Mouse (Mus musculus) limb, embryonic 13.5 days (tissue): ENCODE results near the gene Stat3. TPM values are rescaled to one million over a fixed set of nuclear protein-coding genes. Genes with fewer than 3 reads are reported as not detected.

Experiments used
- ATAC-seq: fragments of 200-750 bp; cut with Nextera tagmentation; 2 replicates; pipeline ENCODE4 v1.8.0; 2017; ENCODE audit warnings: low read depth, moderate number of reproducible peaks, moderate TSS enrichment; ENCODE audit not compliant: low FRiP score
- H3K27ac ChIP-seq: fragments of 300-500 bp; sonication (generic); 2 replicates; pipeline ENCODE4 v1.5.1; 2015; ENCODE audit warnings: inconsistent platforms, mild to moderate bottlenecking, moderate library complexity
- H3K27me3 ChIP-seq: fragments of 300-500 bp; sonication (generic); 2 replicates; pipeline ENCODE4 v1.6.1; 2015; ENCODE audit warnings: mild to moderate bottlenecking, inconsistent platforms
- H3K36me3 ChIP-seq: fragments of 300-500 bp; sonication (generic); 2 replicates; pipeline ENCODE4 v1.6.1; 2015; ENCODE audit warnings: inconsistent platforms, mild to moderate bottlenecking, moderate library complexity
- H3K4me1 ChIP-seq: fragments of 300-500 bp; sonication (generic); 2 replicates; pipeline ENCODE4 v1.6.1; 2015; ENCODE audit warnings: inconsistent platforms
- H3K4me2 ChIP-seq: fragments of 300-500 bp; sonication (generic); replicated peaks from 2 replicates; pipeline ENCODE4 v1.6.1; 2015; ENCODE audit warnings: inconsistent platforms, mild to moderate bottlenecking, moderate library complexity
- H3K4me3 ChIP-seq: fragments of 300-500 bp; sonication (generic); 2 replicates; pipeline ENCODE4 v1.5.1; 2015; ENCODE audit warnings: moderate library complexity, mild to moderate bottlenecking, inconsistent platforms
- H3K9ac ChIP-seq: fragments of 300-500 bp; sonication (generic); 2 replicates; pipeline ENCODE4 v1.6.1; 2015; ENCODE audit warnings: mild to moderate bottlenecking, inconsistent platforms
- H3K9me3 ChIP-seq: fragments of 300-500 bp; sonication (generic); 2 replicates; pipeline ENCODE4 v1.6.1; 2016; ENCODE audit warnings: inconsistent platforms
- WGBS: fragments of 180-500 bp; shearing (Covaris S2); methylation state at CpG from one replicate; pipeline ENCODE4 v1.1.7; 2015; 5-methylcytosine and 5-hydroxymethylcytosine counted together
- polyA plus RNA-seq: library from polyadenylated mRNA; unstranded; fragments of >200 nt; fragmentation: Nextera tagmentation; extraction: Ambion mirVana; gene quantifications from 2 replicates; pipeline ENCODE4 v1.2.1, GENCODE M21; 2015

Gene Stat3
- polyA plus RNA-seq, 1 experiment from 2014 or later: 50.3 TPM

- Histone ChIP-seq H3K36me3 (no peaks in the 10 kb centered on the region), H3K4me3 (no peak overlapping the region), H3K4me2 (peak overlapping the region; percentile 85), H3K9me3 (no peaks in the 10 kb centered on the region), H3K4me1 (peaks cover 30% of the 10 kb centered on the region), H3K27ac (no peak overlapping the region), H3K27me3 (peaks cover 86% of the 10 kb centered on the region), H3K9ac (no peak overlapping the region)
- no peak for ATAC-seq
- WGBS: 58% methylated on average over 10 of the region's 10 CpGs
These were observed 32.1 kb upstream of the Stat3 start for GRCm38 (mm10) chr11:100971455-100971854.

DNA sequence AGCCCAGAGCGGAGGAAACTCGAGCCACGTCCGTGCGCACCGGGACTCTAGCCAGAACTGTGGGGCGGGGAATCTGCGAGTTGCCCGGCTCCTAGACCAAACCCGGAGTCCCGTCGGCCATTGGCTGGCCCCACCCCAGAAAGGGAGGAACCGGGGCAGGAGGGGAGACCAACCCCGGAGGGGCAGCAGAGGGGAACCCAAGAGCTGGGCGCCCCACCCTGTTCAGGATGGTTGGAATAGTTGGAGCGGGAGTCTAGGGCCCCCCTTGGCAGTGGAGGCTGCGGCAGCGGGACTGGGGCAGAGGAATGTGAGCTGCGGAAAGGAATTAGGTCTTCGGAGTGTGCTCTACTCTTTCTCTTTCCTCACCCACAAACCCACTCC lies 31.2 kb upstream of the Stat3 start, which contains the start of gene Cavin1:
Cavin1 (minus strand) TSS at position 331 of the 381 bp plus-strand sequence.
- H3K27me3 ChIP-seq: peaks cover 95% of the 10 kb centered on the region
- WGBS: under 1% methylated on average over 20 of the region's 20 CpGs
- no peaks in the 10 kb centered on the region for H3K9me3 ChIP-seq
- H3K4me3 ChIP-seq: peak within 1 kb of the TSS; percentile 74
- peak; percentile 92 for ATAC-seq
- H3K4me1 ChIP-seq: peaks cover 30% of the 10 kb centered on the region
- peak within 1 kb of the TSS; percentile 81 for H3K9ac ChIP-seq
- H3K36me3 ChIP-seq: no peaks in the 10 kb centered on the region
- peak within 1 kb of the TSS; percentile 85 for H3K4me2 ChIP-seq
- peak within 1 kb of the TSS; percentile 65 for H3K27ac ChIP-seq

GRCm38 (mm10) chr11:100969744-100970556 lies 30.6 kb upstream of the Stat3 start:
- H3K27me3 ChIP-seq: peaks cover 96% of the 10 kb centered on the region
- no peaks in the 10 kb centered on the region for H3K9me3 ChIP-seq
- H3K4me1 ChIP-seq: peaks cover 30% of the 10 kb centered on the region
- peak overlapping the region; percentile 85 for H3K4me2 ChIP-seq
- WGBS: under 1% methylated on average over 65 of the region's 65 CpGs
- peak overlapping the region; percentile 59 for H3K27ac ChIP-seq
- peak; percentile 52 for ATAC-seq
- peak overlapping the region; percentile 74 for H3K4me3 ChIP-seq
- peak overlapping the region; percentile 81 for H3K9ac ChIP-seq
- no peaks in the 10 kb centered on the region for H3K36me3 ChIP-seq

GRCm38 (mm10) chr11:100969189-100969743 lies 29.9 kb upstream of the Stat3 start:
- Histone ChIP-seq H3K27ac (0 out of 2 replicates have a peak overlapping the region, but pooled peaks have one; percentile 52), H3K9ac (peak overlapping the region; percentile 81), H3K4me2 (peak overlapping the region; percentile 85), H3K9me3 (no peaks in the 10 kb centered on the region), H3K36me3 (peaks cover under 1% of the 10 kb centered on the region; the same call in 1 of the 2 replicates), H3K4me1 (peaks cover 35% of the 10 kb centered on the region), H3K4me3 (peak overlapping the region; percentile 74), H3K27me3 (peaks cover 96% of the 10 kb centered on the region)
- no peak for ATAC-seq
- 3% methylated on average over 33 of the region's 35 CpGs for WGBS

- Histone ChIP-seq H3K4me3 (peak overlapping the region; percentile 74), H3K36me3 (peaks cover 4% of the 10 kb centered on the region; the same call in 1 of the 2 replicates), H3K27ac (no peak overlapping the region), H3K9ac (peak overlapping the region; percentile 81), H3K9me3 (no peaks in the 10 kb centered on the region), H3K4me1 (peaks cover 42% of the 10 kb centered on the region), H3K4me2 (peak overlapping the region; percentile 85), H3K27me3 (peaks cover 95% of the 10 kb centered on the region)
- no peak for ATAC-seq
- 73% methylated on average over 5 of the region's 5 CpGs for WGBS
These were observed 29.2 kb upstream of the Stat3 start for GRCm38 (mm10) chr11:100968501-100968900.

DNA sequence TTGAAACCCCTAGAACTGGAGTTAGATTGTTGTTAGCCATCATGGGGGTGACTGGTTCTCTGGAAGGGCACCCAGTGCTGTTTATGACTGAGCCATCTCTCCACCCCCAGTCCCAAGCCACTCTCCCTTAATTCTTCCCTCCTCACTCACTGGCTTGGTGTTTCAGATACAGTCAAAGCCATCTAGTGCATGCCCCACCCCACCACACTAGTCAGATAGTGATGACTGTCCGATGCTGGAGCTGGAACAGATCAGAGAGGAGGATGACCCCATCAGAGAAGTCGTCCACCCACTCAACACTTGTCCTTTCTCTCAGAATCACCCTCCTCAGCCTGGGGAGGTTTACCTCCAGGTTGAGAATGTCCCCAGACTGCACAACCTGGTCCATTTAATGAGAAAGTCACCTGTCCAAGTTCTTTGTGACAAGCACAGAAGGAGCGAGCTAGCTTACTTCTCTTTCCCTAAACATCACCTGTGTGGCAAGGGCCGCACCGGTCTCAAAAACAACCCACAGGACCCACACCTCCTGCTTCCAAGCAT lies 28.6 kb upstream of the Stat3 start:
- no peak for ATAC-seq
- peak overlapping the region; percentile 81; the same call in 1 of the 2 replicates for H3K9ac ChIP-seq
- peaks cover 47% of the 10 kb centered on the region for H3K4me1 ChIP-seq
- H3K36me3 ChIP-seq: peaks cover 4% of the 10 kb centered on the region; the same call in 1 of the 2 replicates
- H3K27me3 ChIP-seq: peaks cover 89% of the 10 kb centered on the region
- H3K9me3 ChIP-seq: no peaks in the 10 kb centered on the region
- no peak overlapping the region for H3K27ac ChIP-seq
- H3K4me3 ChIP-seq: peak overlapping the region; percentile 74
- peak overlapping the region; percentile 85 for H3K4me2 ChIP-seq
- WGBS: 86% methylated on average over 5 of the region's 5 CpGs

GRCm38 (mm10) chr11:100967376-100967775 lies 28.0 kb upstream of the Stat3 start:
- peak overlapping the region; percentile 85; the same call in 1 of the 2 replicates for H3K4me2 ChIP-seq

DNA sequence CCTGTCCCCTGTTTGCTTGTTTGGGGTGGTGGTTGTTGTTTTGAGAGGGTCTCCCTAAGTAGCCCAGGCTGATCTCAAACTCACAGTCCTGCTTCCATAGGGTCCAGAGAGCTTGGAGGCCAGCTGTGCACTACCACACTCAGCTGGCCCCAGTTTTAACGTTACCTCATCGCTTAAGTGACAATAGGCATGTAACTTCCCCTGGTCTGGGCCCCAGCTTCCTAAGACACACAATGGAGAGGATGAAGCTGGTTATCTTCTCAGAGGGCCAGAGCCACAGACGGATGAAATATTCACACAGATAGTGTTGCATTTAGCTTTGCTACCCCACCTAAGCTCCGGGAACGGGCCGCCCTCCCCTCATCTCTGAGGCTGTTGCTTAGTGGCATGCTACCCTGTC lies 26.4 kb upstream of the Stat3 start:
- peaks cover 50% of the 10 kb centered on the region for H3K4me1 ChIP-seq
- H3K4me2 ChIP-seq: no peak overlapping the region
- peaks cover 4% of the 10 kb centered on the region; the same call in 1 of the 2 replicates for H3K36me3 ChIP-seq
- H3K4me3 ChIP-seq: no peak overlapping the region
- no peak for ATAC-seq
- H3K9ac ChIP-seq: no peak overlapping the region
- H3K27ac ChIP-seq: no peak overlapping the region
- H3K9me3 ChIP-seq: no peaks in the 10 kb centered on the region
- H3K27me3 ChIP-seq: peaks cover 68% of the 10 kb centered on the region
- WGBS: 78% methylated on average over 6 of the region's 6 CpGs

More at GRCm38 (mm10) chr11:100967376-100967775, 28.0 kb upstream of the Stat3 start:
- no peak overlapping the region for H3K4me3 ChIP-seq
- H3K4me1 ChIP-seq: peaks cover 53% of the 10 kb centered on the region
- H3K27ac ChIP-seq: no peak overlapping the region
- peaks cover 4% of the 10 kb centered on the region; the same call in 1 of the 2 replicates for H3K36me3 ChIP-seq
- no peaks in the 10 kb centered on the region for H3K9me3 ChIP-seq
- WGBS: 64% methylated on average over 5 of the region's 5 CpGs
- peaks cover 84% of the 10 kb centered on the region for H3K27me3 ChIP-seq
- ATAC-seq: no peak
- no peak overlapping the region for H3K9ac ChIP-seq

DNA sequence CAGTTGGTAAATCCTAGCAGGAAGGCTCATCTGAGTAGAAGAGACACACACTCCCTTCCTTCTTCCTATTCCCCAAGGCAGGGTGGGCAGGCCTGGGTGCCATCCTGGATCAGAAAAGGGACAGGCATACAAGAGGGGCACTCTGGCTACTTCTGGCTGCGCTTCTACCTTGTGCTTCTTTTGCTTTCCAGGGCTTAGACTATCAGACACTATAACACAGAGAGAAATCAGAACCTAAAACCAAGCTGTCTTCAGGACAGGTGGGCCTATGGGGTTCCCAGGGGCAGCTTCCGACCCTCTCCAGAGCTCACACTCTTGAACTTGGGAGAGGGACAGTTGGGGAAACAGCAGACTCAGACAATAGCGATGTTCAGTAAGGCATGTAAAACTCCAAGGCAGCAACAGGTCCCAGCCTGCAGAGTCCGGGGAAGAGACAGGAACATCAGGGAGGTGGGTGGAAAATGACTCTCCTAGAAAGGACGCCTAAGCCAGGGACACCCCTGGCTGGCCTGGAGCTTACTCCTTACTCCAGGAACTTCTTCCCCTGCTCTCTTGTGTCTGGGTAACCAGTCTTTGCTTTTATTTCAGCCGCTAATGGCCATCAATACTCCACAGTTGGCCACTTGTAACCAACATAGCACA lies 25.7 kb upstream of the Stat3 start:
- whole genome bisulfite sequencing: 73% methylated on average over 6 of the region's 6 CpGs
- Histone ChIP-seq H3K9me3 (no peaks in the 10 kb centered on the region), H3K9ac (no peak overlapping the region), H3K27me3 (peaks cover 69% of the 10 kb centered on the region), H3K4me1 (peaks cover 53% of the 10 kb centered on the region), H3K4me3 (no peak overlapping the region), H3K36me3 (peaks cover 4% of the 10 kb centered on the region; the same call in 1 of the 2 replicates), H3K4me2 (no peak overlapping the region), H3K27ac (no peak overlapping the region)
- ATAC-seq: no peak

DNA sequence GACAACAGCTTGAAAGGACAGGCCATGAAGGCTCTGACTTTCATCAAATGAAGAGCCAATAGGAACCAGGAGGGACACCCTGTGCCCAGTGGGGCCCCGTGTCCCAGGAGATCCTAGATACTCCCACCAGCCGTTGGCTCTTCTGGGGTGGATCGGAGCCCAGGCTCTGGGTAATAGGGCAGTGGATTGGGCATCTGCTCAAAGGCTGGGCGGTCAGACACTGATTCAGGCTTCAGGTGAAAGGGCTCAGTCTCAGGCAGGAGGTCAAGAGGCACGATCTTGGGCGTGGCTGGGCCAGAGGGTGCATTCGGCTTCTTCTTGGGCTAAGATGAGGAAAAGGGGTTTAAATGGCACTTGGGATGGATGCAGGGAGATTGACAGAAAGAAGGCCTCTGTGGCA lies 24.8 kb upstream of the Stat3 start:
- peaks cover 53% of the 10 kb centered on the region for H3K4me1 ChIP-seq

GRCm38 (mm10) chr11:100963647-100964046 lies 24.3 kb upstream of the Stat3 start:
- no peaks in the 10 kb centered on the region for H3K9me3 ChIP-seq
- no peak overlapping the region for H3K27ac ChIP-seq
- H3K4me1 ChIP-seq: peaks cover 53% of the 10 kb centered on the region
- no peak overlapping the region for H3K9ac ChIP-seq
- H3K4me3 ChIP-seq: no peak overlapping the region
- H3K4me2 ChIP-seq: no peak overlapping the region
- 72% methylated on average over 9 of the region's 9 CpGs for WGBS
- ATAC-seq: no peak
- peaks cover 67% of the 10 kb centered on the region for H3K27me3 ChIP-seq
- H3K36me3 ChIP-seq: peaks cover 10% of the 10 kb centered on the region

More for the DNA sequence above, 24.8 kb upstream of the Stat3 start:
- Histone ChIP-seq H3K36me3 (peaks cover 4% of the 10 kb centered on the region), H3K27ac (no peak overlapping the region), H3K9ac (no peak overlapping the region), H3K9me3 (no peaks in the 10 kb centered on the region), H3K4me2 (no peak overlapping the region), H3K27me3 (peaks cover 67% of the 10 kb centered on the region), H3K4me3 (no peak overlapping the region)
- no peak for ATAC-seq
- WGBS: 91% methylated on average over 7 of the region's 7 CpGs
